Mouse (Mus musculus): ENCODE results near the gene Slco3a1.
A peak's percentile ranks its signal among the peaks of the same experiment; 100 is the strongest.

DNA sequence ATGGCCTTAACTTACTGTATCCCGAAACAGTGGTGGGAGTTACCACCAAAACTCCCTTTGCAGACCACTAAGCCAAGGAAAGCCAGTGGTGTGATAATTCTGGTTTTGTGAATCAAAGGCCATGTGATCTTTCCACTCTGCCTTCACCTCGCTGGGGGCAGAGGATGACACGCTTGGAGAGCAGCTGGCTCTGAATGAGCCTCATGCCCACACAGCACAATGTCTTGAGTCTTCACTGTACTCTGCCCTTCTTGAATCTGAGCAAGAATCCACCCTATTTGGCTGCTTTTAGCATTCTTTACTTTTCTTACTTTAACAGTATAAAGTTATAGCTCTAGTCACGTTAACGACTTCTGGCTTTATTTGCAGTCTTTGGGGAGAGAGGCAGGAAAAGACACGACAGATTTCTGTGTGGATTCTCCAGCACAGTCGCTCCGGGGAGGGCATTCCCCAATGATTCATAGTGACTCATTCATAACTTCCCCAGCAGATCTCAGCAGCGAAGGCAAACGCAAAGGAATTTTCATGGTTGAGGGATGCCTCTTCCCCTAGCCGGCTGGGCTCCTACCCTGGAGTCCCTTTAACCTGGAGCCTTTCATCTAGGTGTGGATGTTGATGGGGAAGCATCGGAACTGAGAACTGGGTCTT lies 178.1 kb downstream of the Slco3a1 start:
- TF ChIP-seq CTCF (conservative IDR thresholded peaks at IDR 0.05; ENCODE audit: insufficient read depth, insufficient read length, low read depth, low read length) (no peak), POLR2A (IDR thresholded peaks at IDR 0.05; ENCODE audit: low read depth, low read length) (peak; percentile 37)
